ENCODE assay signal across 29 mouse cellular contexts in genomic region chr13:65097018-65097417, GRCm38 (mm10). TPM values are rescaled to one million over a fixed set of nuclear protein-coding genes. Genes with fewer than 3 reads are reported as not detected.
A peak's percentile ranks its signal among the peaks of the same experiment; 100 is the strongest.
DNase-seq lines count a peak whose midpoint lies in the region; ATAC-seq lines count a peak whose summit lies in the region.
"Had no signal": no experiment of that assay in that cellular context is flagged by ENCODE, and none has a peak within 500 bp of the region (broad histone marks: within the 10 kb centered on the region; RNA-seq: fewer than 3 reads in every experiment).

No protein-coding gene starts in this region.

- H3K4me2 ChIP-seq in kidney, embryonic 16.5 days (replicated peaks; ENCODE audit: low read depth, low read length), result no peak overlapping the region

- H3K36me3 ChIP-seq in kidney, embryonic 16.5 days (ENCODE audit: insufficient read depth, low read length), result peaks cover 14% of the 10 kb centered on the region; the same call in 1 of the 2 replicates

- H3K4me1 ChIP-seq in kidney, embryonic 16.5 days (ENCODE audit: insufficient read depth, low read length), result no peaks in the 10 kb centered on the region

- 0 out of 2 replicates have a peak, but pooled peaks have one; percentile 39 for ATAC-seq in erythroid progenitor cell, adult 5-6 weeks (replicated peaks; ENCODE audit: low FRiP score, poor library complexity, severe bottlenecking)
- ATAC-seq in granulocyte monocyte progenitor cell, adult 5-6 weeks (replicated peaks; ENCODE audit: poor library complexity, severe bottlenecking), result 0 out of 2 replicates have a peak, but pooled peaks have one; percentile 15
- ATAC-seq in megakaryocyte, adult 5-6 weeks (ENCODE audit: poor library complexity, severe bottlenecking), result peak; percentile 69
- peak; percentile 32 for ATAC-seq in megakaryocyte progenitor cell, adult 5-6 weeks (replicated peaks; ENCODE audit: poor library complexity)
- no peak for ATAC-seq in kidney, embryonic 16.5 days (ENCODE audit: low FRiP score, low TSS enrichment)
- ATAC-seq: activated CD4-positive, CD25-positive, alpha-beta regulatory T cell, adult 4 months; CD4-positive, CD25-positive, alpha-beta regulatory T cell, adult 4 months; Patski had no signal

- no peak overlapping the region for H3K27ac ChIP-seq in kidney, embryonic 16.5 days (ENCODE audit: low read length)

- DNase-seq in thymus, postnatal 0 days (ENCODE audit: low spot score), result no peak
- no peak for DNase-seq in Muller cell, postnatal 12 days (ENCODE audit: inconsistent ontology term)
- no peak for DNase-seq in heart, postnatal 4 days
- DNase-seq: adrenal gland, adult 2 months; adrenal gland, adult 8-10 months; adrenal gland, postnatal 10 days; adrenal gland, postnatal 14 days; adrenal gland, postnatal 25 days; adrenal gland, postnatal 36 days; B cell, adult 2 months; cerebellum, adult 11 months; cerebellum, adult 11-12 months; cerebellum, adult 18-20 months had no signal

- no peak overlapping the region for H3K9ac ChIP-seq in kidney, embryonic 16.5 days (replicated peaks; ENCODE audit: low read length)

- peaks cover 14% of the 10 kb centered on the region for H3K9me3 ChIP-seq in kidney, embryonic 16.5 days (ENCODE audit: low read length)

- H3K4me3 ChIP-seq in kidney, embryonic 16.5 days (ENCODE audit: low read length), result no peak overlapping the region

- no peaks in the 10 kb centered on the region for H3K27me3 ChIP-seq in kidney, embryonic 16.5 days (ENCODE audit: insufficient read depth, low read length)
- H3K27me3 ChIP-seq: CH12.LX, Patski had no signal

RNA-seq across cellular contexts. Expression of gene Mfsd14b, which starts 15.8 kb away (rescaled TPM):
- total RNA-seq in erythroid progenitor cell, adult 5-6 weeks (2015; ENCODE audit: low replicate concordance), result 41.4 and 42.3 TPM in 2 replicates
- total RNA-seq in erythroid progenitor cell, adult 5-6 weeks (2017; ENCODE audit: low replicate concordance), result 44.0 and 54.0 TPM in 2 replicates
- 46.0 and 55.2 TPM in 2 replicates for total RNA-seq in granulocyte monocyte progenitor cell, adult 5-6 weeks (2014; fragmentation: Nextera tagmentation)
- total RNA-seq in granulocyte monocyte progenitor cell, adult 5-6 weeks (2017), result 79.6 and 108 TPM in 2 replicates
- 168 and 183 TPM in 2 replicates for total RNA-seq in megakaryocyte, adult 5-6 weeks (2015)
- 179 and 207 TPM in 2 replicates for total RNA-seq in megakaryocyte, adult 5-6 weeks (2017)
- total RNA-seq in megakaryocyte progenitor cell, adult 5-6 weeks (2015), result 81.1 and 87.8 TPM in 2 replicates
- 81.4 and 85.8 TPM in 2 replicates for total RNA-seq in megakaryocyte progenitor cell, adult 5-6 weeks (2017)
- 53.2 and 57.9 TPM in 2 replicates for polyA plus RNA-seq in kidney, embryonic 16.5 days (2015; fragmentation: Nextera tagmentation; extraction: Ambion mirVana)
- 43.7 and 44.3 TPM in 2 replicates for polyA plus RNA-seq in thymus, postnatal 0 days (2015; fragmentation: Nextera tagmentation; extraction: Ambion mirVana)
- total RNA-seq in heart, postnatal 4 days (2021), result 10 to 100 TPM; 26.0 to 28.5 TPM

RNA-seq across cellular contexts. Expression of gene Olfr465-ps1, which starts 40.9 kb away (rescaled TPM):
- total RNA-seq in erythroid progenitor cell, adult 5-6 weeks (2015; ENCODE audit: low replicate concordance), result not detected in 2 replicates
- not detected in 2 replicates for total RNA-seq in erythroid progenitor cell, adult 5-6 weeks (2017; ENCODE audit: low replicate concordance)
- total RNA-seq in granulocyte monocyte progenitor cell, adult 5-6 weeks (2014; fragmentation: Nextera tagmentation), result not detected in 2 replicates
- not detected in 2 replicates for total RNA-seq in granulocyte monocyte progenitor cell, adult 5-6 weeks (2017)
- total RNA-seq in megakaryocyte, adult 5-6 weeks (2015), result not detected in 2 replicates
- total RNA-seq in megakaryocyte, adult 5-6 weeks (2017), result not detected in 2 replicates
- total RNA-seq in megakaryocyte progenitor cell, adult 5-6 weeks (2015), result not detected in 2 replicates
- total RNA-seq in megakaryocyte progenitor cell, adult 5-6 weeks (2017), result not detected in 2 replicates
- not detected in 2 replicates for polyA plus RNA-seq in kidney, embryonic 16.5 days (2015; fragmentation: Nextera tagmentation; extraction: Ambion mirVana)
- not detected in 2 replicates for polyA plus RNA-seq in thymus, postnatal 0 days (2015; fragmentation: Nextera tagmentation; extraction: Ambion mirVana)
- total RNA-seq in heart, postnatal 4 days (2021), result not detected
- total RNA-seq: adrenal gland, adult 18-20 months; adrenal gland, adult 2 months; adrenal gland, adult 8-10 months; adrenal gland, postnatal 10 days; adrenal gland, postnatal 14 days; adrenal gland, postnatal 25 days; adrenal gland, postnatal 36 days; adrenal gland, postnatal 4 days; CH12.LX; ES-E14; MEL had no signal
- polyA plus RNA-seq: activated CD4-positive, CD25-positive, alpha-beta regulatory T cell, adult 4 months; adrenal gland, adult 2 months; brain, embryonic 14.5 days; C2C12; CD4-positive, CD25-positive, alpha-beta regulatory T cell, adult 4 months; G1E; Patski had no signal

RNA-seq across cellular contexts. Expression of gene Prss47, which starts 44.5 kb away (rescaled TPM):
- not detected in 2 replicates for total RNA-seq in erythroid progenitor cell, adult 5-6 weeks (2015; ENCODE audit: low replicate concordance)
- not detected in 2 replicates for total RNA-seq in erythroid progenitor cell, adult 5-6 weeks (2017; ENCODE audit: low replicate concordance)
- not detected in 2 replicates for total RNA-seq in granulocyte monocyte progenitor cell, adult 5-6 weeks (2014; fragmentation: Nextera tagmentation)
- not detected in 2 replicates for total RNA-seq in granulocyte monocyte progenitor cell, adult 5-6 weeks (2017)
- 0.58 TPM in 1 of 2 replicates, not detected in the other for total RNA-seq in megakaryocyte, adult 5-6 weeks (2015)
- total RNA-seq in megakaryocyte, adult 5-6 weeks (2017), result not detected in 2 replicates
- not detected in 2 replicates for total RNA-seq in megakaryocyte progenitor cell, adult 5-6 weeks (2015)
- total RNA-seq in megakaryocyte progenitor cell, adult 5-6 weeks (2017), result not detected in 2 replicates
- polyA plus RNA-seq in kidney, embryonic 16.5 days (2015; fragmentation: Nextera tagmentation; extraction: Ambion mirVana), result not detected in 2 replicates
- polyA plus RNA-seq in thymus, postnatal 0 days (2015; fragmentation: Nextera tagmentation; extraction: Ambion mirVana), result not detected in 2 replicates
- not detected for total RNA-seq in heart, postnatal 4 days (2021)
- total RNA-seq: adrenal gland, adult 18-20 months; adrenal gland, adult 2 months; adrenal gland, adult 8-10 months; adrenal gland, postnatal 10 days; adrenal gland, postnatal 14 days; adrenal gland, postnatal 25 days; adrenal gland, postnatal 36 days; adrenal gland, postnatal 4 days; CH12.LX; ES-E14; G1E; MEL had no signal
- polyA plus RNA-seq: activated CD4-positive, CD25-positive, alpha-beta regulatory T cell, adult 4 months; adrenal gland, adult 2 months; brain, embryonic 14.5 days; C2C12; CD4-positive, CD25-positive, alpha-beta regulatory T cell, adult 4 months; G1E; Patski had no signal

RNA-seq across cellular contexts. Expression of gene Olfr466, which starts 53.0 kb away (rescaled TPM):
- total RNA-seq in erythroid progenitor cell, adult 5-6 weeks (2015; ENCODE audit: low replicate concordance), result not detected in 2 replicates
- total RNA-seq in erythroid progenitor cell, adult 5-6 weeks (2017; ENCODE audit: low replicate concordance), result not detected in 2 replicates
- total RNA-seq in granulocyte monocyte progenitor cell, adult 5-6 weeks (2014; fragmentation: Nextera tagmentation), result not detected in 2 replicates
- not detected in 2 replicates for total RNA-seq in granulocyte monocyte progenitor cell, adult 5-6 weeks (2017)
- total RNA-seq in megakaryocyte, adult 5-6 weeks (2015), result not detected in 2 replicates
- not detected in 2 replicates for total RNA-seq in megakaryocyte, adult 5-6 weeks (2017)
- total RNA-seq in megakaryocyte progenitor cell, adult 5-6 weeks (2015), result not detected in 2 replicates
- not detected in 2 replicates for total RNA-seq in megakaryocyte progenitor cell, adult 5-6 weeks (2017)
- not detected in 2 replicates for polyA plus RNA-seq in kidney, embryonic 16.5 days (2015; fragmentation: Nextera tagmentation; extraction: Ambion mirVana)
- not detected in 2 replicates for polyA plus RNA-seq in thymus, postnatal 0 days (2015; fragmentation: Nextera tagmentation; extraction: Ambion mirVana)
- total RNA-seq in heart, postnatal 4 days (2021), result not detected
- total RNA-seq: adrenal gland, adult 18-20 months; adrenal gland, adult 2 months; adrenal gland, adult 8-10 months; adrenal gland, postnatal 10 days; adrenal gland, postnatal 14 days; adrenal gland, postnatal 25 days; adrenal gland, postnatal 36 days; adrenal gland, postnatal 4 days; CH12.LX; ES-E14; MEL had no signal
- polyA plus RNA-seq: activated CD4-positive, CD25-positive, alpha-beta regulatory T cell, adult 4 months; adrenal gland, adult 2 months; brain, embryonic 14.5 days; C2C12; G1E; Patski had no signal
